Mouse (Mus musculus): ENCODE measurements around the gene C130079G13Rik. TPM values are rescaled to one million over a fixed set of nuclear protein-coding genes. Genes with fewer than 3 reads are reported as not detected.
"Not testable (repeated sequence)": the region's sequence is repeated elsewhere in the genome, so short reads cannot be mapped to it uniquely, and the experiment has no call there.

Gene C130079G13Rik
- not detected in 2 replicates for polyA plus RNA-seq (2015; fragmentation: Nextera tagmentation; extraction: Ambion mirVana)

DNA sequence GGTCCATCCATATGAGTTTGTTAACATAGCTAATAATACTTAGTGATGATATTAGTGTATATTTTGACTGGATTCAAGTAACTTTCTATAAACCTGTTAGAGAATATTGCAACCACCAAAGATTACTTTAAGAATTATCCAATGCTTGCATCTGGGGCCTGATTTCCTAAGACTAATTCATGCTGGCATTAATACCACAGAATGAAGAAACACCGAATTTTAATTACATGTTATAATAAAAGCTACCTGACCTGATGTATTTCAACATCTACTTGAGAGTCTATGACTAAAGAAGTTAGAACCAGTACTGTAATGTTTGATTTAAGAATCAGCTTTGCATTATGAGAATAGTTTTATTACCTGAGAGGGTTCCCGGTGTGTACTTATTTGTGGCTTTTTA is at the start of gene C130079G13Rik:
Gene C130079G13Rik, plus strand, starts transcription at position 301 of the 400 bp plus-strand sequence.
- H3K9ac ChIP-seq = no peak within 1 kb of the TSS
- ATAC-seq (replicated peaks; ENCODE audit: insufficient number of reproducible peaks, insufficient read depth, low FRiP score, low read depth) = no peak
- H3K4me1 ChIP-seq (replicated peaks) = no peaks in the 10 kb centered on the region
- no peak within 1 kb of the TSS for H3K27ac ChIP-seq
- 80% methylated on average over 2 of the region's 2 CpGs for WGBS
- no peaks in the 10 kb centered on the region for H3K27me3 ChIP-seq
- H3K4me2 ChIP-seq = no peak within 1 kb of the TSS
- no peaks in the 10 kb centered on the region for H3K9me3 ChIP-seq (replicated peaks)
- H3K4me3 ChIP-seq = no peak within 1 kb of the TSS
- H3K36me3 ChIP-seq = no peaks in the 10 kb centered on the region

DNA sequence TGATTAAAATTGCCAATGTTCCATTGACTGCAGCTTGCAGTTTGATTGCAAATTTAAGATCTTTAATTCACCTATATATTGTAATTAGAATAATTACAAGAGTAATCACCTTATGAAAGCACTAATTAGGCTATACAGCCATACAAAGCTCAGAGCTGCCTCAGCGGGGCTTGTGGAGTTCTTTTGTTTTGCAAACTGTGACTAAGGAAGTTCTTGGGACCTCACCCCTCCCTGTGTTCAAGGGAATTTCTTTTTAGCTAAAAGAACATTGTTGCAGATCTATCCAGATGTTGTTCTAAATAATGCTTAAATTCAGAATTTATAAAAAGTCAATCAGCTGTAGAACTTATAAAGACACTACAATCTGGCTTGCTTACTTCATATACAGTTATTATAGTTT is 47.4 kb upstream of the C130079G13Rik start:
- ATAC-seq (replicated peaks; ENCODE audit: insufficient number of reproducible peaks, insufficient read depth, low FRiP score, low read depth); H3K4me2 ChIP-seq; H3K9me3 ChIP-seq (replicated peaks); H3K9ac ChIP-seq; H3K27ac ChIP-seq; H3K4me3 ChIP-seq; H3K27me3 ChIP-seq; H3K4me1 ChIP-seq (replicated peaks); H3K36me3 ChIP-seq: not testable (repeated sequence)
- 48% methylated on average over 1 of the region's 1 CpGs for WGBS

DNA sequence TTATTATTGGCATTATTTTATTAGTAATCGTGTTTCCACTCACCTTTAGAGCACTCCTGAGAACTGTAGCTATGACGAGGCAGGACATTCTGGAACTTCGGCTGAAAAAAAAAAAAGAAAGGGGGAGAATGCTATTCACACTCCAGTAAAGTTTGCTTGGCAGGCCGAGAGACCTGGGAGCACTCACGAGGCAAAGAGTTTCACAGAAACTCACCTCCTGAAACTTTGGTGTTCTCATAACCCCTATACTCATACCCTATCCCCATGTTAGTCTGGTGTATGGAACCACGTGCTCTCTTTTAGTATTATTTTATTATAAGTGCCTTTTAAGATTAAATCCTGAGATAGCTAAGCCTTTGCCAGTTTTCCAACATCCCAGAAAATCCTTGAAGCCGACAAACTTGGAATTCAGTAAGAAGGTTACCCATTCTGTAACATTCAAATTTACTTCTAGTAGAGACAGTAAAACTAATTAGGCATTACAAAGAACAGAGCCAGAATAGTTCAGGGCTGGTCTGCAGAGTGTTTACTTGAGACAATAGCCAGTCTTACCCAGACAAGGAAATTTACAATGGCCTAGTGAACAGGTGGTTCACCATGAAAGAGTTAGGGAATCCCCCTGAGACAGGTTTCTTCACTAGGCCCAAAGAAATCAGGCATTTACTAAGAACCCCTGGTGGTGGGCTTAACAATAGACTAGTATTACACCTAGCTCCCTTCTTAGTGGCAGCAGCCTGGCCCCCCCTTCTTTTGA is 45.0 kb upstream of the C130079G13Rik start:
- 72% methylated on average over 7 of the region's 7 CpGs for WGBS
- not testable (repeated sequence) for H3K27ac ChIP-seq; H3K4me1 ChIP-seq (replicated peaks); H3K9ac ChIP-seq; H3K4me3 ChIP-seq; H3K27me3 ChIP-seq; ATAC-seq (replicated peaks; ENCODE audit: insufficient number of reproducible peaks, insufficient read depth, low FRiP score, low read depth); H3K4me2 ChIP-seq; H3K36me3 ChIP-seq; H3K9me3 ChIP-seq (replicated peaks)

DNA sequence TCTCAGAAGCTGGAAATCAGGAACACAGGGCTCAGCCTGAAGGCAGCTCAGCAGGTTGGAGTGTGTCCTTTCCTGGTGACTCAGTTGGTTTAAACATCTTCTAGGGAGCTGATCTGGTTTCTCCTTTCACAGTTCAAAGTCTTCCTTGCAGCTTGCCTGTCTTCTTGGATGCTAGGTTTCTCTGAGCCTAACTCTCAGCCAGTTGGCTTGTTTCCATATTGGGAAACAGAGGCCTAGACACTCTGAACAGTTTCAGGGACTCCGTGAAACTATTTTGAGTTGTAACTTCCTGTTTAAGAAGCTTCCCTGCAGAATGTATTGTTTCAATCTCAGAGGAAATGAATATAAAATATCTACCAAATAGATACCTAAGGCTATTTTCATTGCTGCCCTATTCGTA is 31.7 kb upstream of the C130079G13Rik start:
- 54% methylated on average over 2 of the region's 2 CpGs for WGBS
- Histone ChIP-seq H3K4me2 (no peak overlapping the region), H3K9me3 (replicated peaks) (no peaks in the 10 kb centered on the region), H3K4me1 (replicated peaks) (no peaks in the 10 kb centered on the region), H3K27ac (no peak overlapping the region), H3K36me3 (no peaks in the 10 kb centered on the region), H3K27me3 (no peaks in the 10 kb centered on the region), H3K4me3 (no peak overlapping the region), H3K9ac (no peak overlapping the region)
- no peak for ATAC-seq (replicated peaks; ENCODE audit: insufficient number of reproducible peaks, insufficient read depth, low FRiP score, low read depth)

DNA sequence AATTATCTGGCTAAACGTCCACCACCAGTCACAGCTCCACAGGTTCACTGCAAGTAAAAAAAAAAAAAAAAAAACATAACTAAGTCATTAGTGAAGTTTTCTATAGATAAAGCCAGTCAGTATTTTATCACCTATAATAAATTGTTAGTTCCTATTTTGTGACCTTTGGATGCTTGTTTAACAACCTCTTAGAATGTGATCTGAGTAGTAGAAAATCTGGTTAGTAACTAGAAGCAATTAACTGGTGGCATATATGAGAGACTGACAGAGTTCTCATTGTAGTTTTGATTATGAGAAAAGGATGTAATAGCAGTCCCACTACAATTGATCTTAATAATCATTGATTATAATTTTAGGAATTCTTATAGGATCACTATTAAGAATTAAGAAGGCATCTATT is 9.6 kb downstream of the C130079G13Rik start:
- Histone ChIP-seq H3K4me3 (no peak overlapping the region), H3K27me3 (no peaks in the 10 kb centered on the region), H3K27ac (no peak overlapping the region), H3K4me2 (no peak overlapping the region), H3K9ac (no peak overlapping the region), H3K9me3 (replicated peaks) (no peaks in the 10 kb centered on the region), H3K4me1 (replicated peaks) (no peaks in the 10 kb centered on the region), H3K36me3 (no peaks in the 10 kb centered on the region)
- ATAC-seq (replicated peaks; ENCODE audit: insufficient number of reproducible peaks, insufficient read depth, low FRiP score, low read depth) = no peak
- 46% methylated on average over 1 of the region's 1 CpGs for WGBS

DNA sequence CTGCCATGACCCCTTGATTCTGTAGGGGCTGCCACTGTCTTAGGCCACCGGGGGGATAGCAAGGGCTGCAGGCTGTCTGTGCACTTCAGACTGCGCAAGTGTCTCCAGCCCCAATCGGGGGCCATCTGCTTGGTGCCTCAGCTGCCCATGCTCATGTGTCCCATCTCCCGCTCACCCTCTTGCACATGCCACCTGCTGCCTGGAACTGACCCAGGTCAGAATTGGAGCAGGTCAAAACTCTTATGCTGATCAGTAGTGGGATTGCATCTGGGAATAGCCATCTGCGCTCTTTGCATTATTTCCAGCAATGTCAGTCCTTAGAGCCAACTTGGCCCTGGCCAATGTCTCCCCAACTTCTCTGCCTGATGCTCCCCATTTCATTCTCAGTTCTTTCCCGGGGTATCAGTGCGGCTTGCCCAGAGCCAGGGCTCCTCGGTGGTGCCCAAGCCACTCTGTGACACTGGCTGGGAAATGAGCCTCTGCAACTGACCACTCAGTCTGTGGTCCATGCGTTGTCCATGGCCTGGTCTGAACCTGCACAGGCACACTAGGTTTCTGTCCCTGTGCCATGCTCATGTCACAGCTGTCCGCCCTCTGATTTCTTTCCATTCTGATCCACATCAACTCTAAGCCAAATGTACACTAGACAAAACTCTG is 22.4 kb downstream of the C130079G13Rik start:
- 84% methylated on average over 10 of the region's 10 CpGs for WGBS

DNA sequence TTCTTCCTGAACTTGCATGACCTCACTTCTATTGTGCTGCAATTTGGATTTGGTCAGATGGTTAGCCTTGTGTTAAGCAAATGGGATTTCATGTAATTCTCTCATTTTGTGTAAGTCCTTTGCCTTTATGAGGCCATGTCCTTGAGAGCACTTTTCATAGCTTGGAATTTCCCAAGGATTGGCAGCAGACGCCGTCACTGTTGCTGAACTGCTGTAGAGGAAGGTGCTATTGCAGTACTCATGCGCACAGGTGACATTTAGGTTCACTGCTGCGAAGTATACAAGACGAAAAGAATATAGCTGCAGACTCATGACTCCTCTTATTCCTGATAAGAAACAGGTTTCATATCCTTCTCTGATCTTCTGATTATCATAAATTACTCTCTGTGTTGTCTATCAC is 45.9 kb downstream of the C130079G13Rik start:
- Histone ChIP-seq H3K4me3 (no peak overlapping the region), H3K27me3 (no peaks in the 10 kb centered on the region), H3K9ac (no peak overlapping the region), H3K4me2 (no peak overlapping the region), H3K9me3 (replicated peaks) (no peaks in the 10 kb centered on the region), H3K36me3 (no peaks in the 10 kb centered on the region), H3K27ac (no peak overlapping the region), H3K4me1 (replicated peaks) (no peaks in the 10 kb centered on the region)
- 81% methylated on average over 5 of the region's 5 CpGs for WGBS
- no peak for ATAC-seq (replicated peaks; ENCODE audit: insufficient number of reproducible peaks, insufficient read depth, low FRiP score, low read depth)

More for the DNA sequence above, 22.4 kb downstream of the C130079G13Rik start:
- Histone ChIP-seq H3K4me1 (replicated peaks) (no peaks in the 10 kb centered on the region), H3K9me3 (replicated peaks) (no peaks in the 10 kb centered on the region), H3K4me3 (no peak overlapping the region), H3K27me3 (no peaks in the 10 kb centered on the region), H3K4me2 (no peak overlapping the region), H3K36me3 (no peaks in the 10 kb centered on the region), H3K27ac (no peak overlapping the region), H3K9ac (no peak overlapping the region)
- no peak for ATAC-seq (replicated peaks; ENCODE audit: insufficient number of reproducible peaks, insufficient read depth, low FRiP score, low read depth)

DNA sequence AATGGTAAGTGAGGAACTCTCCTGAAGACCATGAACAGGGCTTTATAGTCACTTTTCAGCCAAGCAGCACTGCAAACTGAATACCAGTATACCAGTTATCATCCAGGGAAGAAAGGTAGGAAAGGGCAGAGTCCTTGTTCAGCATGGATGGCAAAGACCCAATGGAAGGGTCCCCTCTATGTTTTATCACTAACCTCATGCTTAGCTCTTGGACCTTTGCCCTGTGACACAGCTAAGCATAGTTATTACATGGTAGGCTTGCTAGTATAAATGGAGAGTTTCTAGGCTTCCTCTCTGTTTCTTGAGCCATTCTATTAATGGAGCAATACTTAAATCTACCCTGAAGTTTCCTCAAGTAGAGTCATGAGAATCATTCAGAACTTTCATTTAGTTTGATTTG is 49.6 kb downstream of the C130079G13Rik start:
- Histone ChIP-seq H3K9ac (no peak overlapping the region), H3K27me3 (no peaks in the 10 kb centered on the region), H3K36me3 (no peaks in the 10 kb centered on the region), H3K4me3 (no peak overlapping the region), H3K27ac (no peak overlapping the region), H3K9me3 (replicated peaks) (no peaks in the 10 kb centered on the region), H3K4me2 (no peak overlapping the region), H3K4me1 (replicated peaks) (no peaks in the 10 kb centered on the region)
- ATAC-seq (replicated peaks; ENCODE audit: insufficient number of reproducible peaks, insufficient read depth, low FRiP score, low read depth) = no peak

Other genes with a start within 250 kb of the C130079G13Rik start
- not detected in 2 replicates for gene Gm5538, start 195.4 kb upstream of the C130079G13Rik start, polyA plus RNA-seq (2015; fragmentation: Nextera tagmentation; extraction: Ambion mirVana)
- gene Gm8298, start 64.2 kb upstream of the C130079G13Rik start, polyA plus RNA-seq (2015; fragmentation: Nextera tagmentation; extraction: Ambion mirVana) = not detected in 2 replicates
- not detected in 2 replicates for gene Aadacl2, start 81.5 kb downstream of the C130079G13Rik start, polyA plus RNA-seq (2015; fragmentation: Nextera tagmentation; extraction: Ambion mirVana)
- 0.44 and 2.5 TPM in 2 replicates for gene Aadac, start 100.5 kb downstream of the C130079G13Rik start, polyA plus RNA-seq (2015; fragmentation: Nextera tagmentation; extraction: Ambion mirVana)
- gene Sucnr1, start 156.7 kb downstream of the C130079G13Rik start, polyA plus RNA-seq (2015; fragmentation: Nextera tagmentation; extraction: Ambion mirVana) = 0.09 and 0.15 TPM in 2 replicates

Data from heart, embryonic 15.5 days (tissue).